Mouse (Mus musculus) lung, postnatal 0 days (tissue): ENCODE measurements at regions not wholly inside any gene's neighbourhood (a gene's known extent, or its start where the extent isn't known, plus 50 kb on each side); places are given as distances from the start of the nearest gene placed in this dataset.
A peak's percentile ranks its signal among the peaks of the same experiment; 100 is the strongest.

Experiments
- ATAC-seq: fragments of 200-750 bp; cut with Nextera tagmentation; 2 replicates; pipeline ENCODE4 v1.8.0; 2017; ENCODE audit warnings: moderate library complexity
- DNase-seq: peaks from one replicate; pipeline ENCODE4 v3.0.0-alpha.2; 2016; ENCODE audit warnings: low spot score
- H3K27ac ChIP-seq: fragments of 300-500 bp; sonication (generic); 2 replicates; pipeline ENCODE4 v1.5.1; 2014; ENCODE audit warnings: antibody characterized with exemption, mild to moderate bottlenecking, low read length, mixed read lengths
- H3K27me3 ChIP-seq: fragments of 300-500 bp; sonication (generic); replicated peaks from 2 replicates; pipeline ENCODE4 v1.6.1; 2014; ENCODE audit warnings: low read length, mixed read lengths; ENCODE audit not compliant: insufficient read depth
- H3K36me3 ChIP-seq: fragments of 300-500 bp; sonication (generic); 2 replicates; pipeline ENCODE4 v1.6.1; 2014; ENCODE audit warnings: low read length, mixed read lengths; ENCODE audit not compliant: insufficient read depth
- H3K4me1 ChIP-seq: fragments of 300-500 bp; sonication (generic); 2 replicates; pipeline ENCODE4 v1.6.1; 2014; ENCODE audit warnings: antibody characterized with exemption, low read depth, low read length, mixed read lengths; ENCODE audit not compliant: insufficient read depth
- H3K4me2 ChIP-seq: fragments of 300-500 bp; sonication (generic); replicated peaks from 2 replicates; pipeline ENCODE4 v1.6.1; 2014; ENCODE audit warnings: low read depth, mild to moderate bottlenecking, low read length, moderate library complexity, mixed read lengths
- H3K4me3 ChIP-seq: fragments of 300-500 bp; sonication (generic); 2 replicates; pipeline ENCODE4 v1.5.1; 2014; ENCODE audit warnings: low read depth, low read length
- H3K9ac ChIP-seq: fragments of 300-500 bp; sonication (generic); replicated peaks from 2 replicates; pipeline ENCODE4 v1.6.1; 2014; ENCODE audit warnings: low read depth, mild to moderate bottlenecking
- H3K9me3 ChIP-seq: fragments of 300-500 bp; sonication (generic); 2 replicates; pipeline ENCODE4 v1.6.1; 2016; ENCODE audit warnings: low read length, mixed read lengths
- CTCF ChIP-seq: IDR thresholded peaks from 2 replicates; pipeline ENCODE4 v1.5.1; 2016; ENCODE audit warnings: antibody characterized with exemption, mild to moderate bottlenecking
- EP300 ChIP-seq: IDR thresholded peaks from 2 replicates; pipeline ENCODE4 v1.6.1; 2016; ENCODE audit warnings: antibody characterized with exemption, mild to moderate bottlenecking, control low read depth
- WGBS: fragments of 180-500 bp; shearing (Covaris S2); extraction: QIAGEN DNeasy Blood & Tissue Kit; methylation state at CpG from one replicate; pipeline ENCODE4 v1.1.7; 2014; 5-methylcytosine and 5-hydroxymethylcytosine counted together

- H3K4me2 ChIP-seq = no peak overlapping the region
- TF ChIP-seq EP300 (no peak), CTCF (no peak)
- DNase-seq (no peak), ATAC-seq (no peak)
- WGBS = 83% methylated on average over 7 of the region's 7 CpGs
- no peaks in the 10 kb centered on the region for H3K9me3 ChIP-seq
- no peaks in the 10 kb centered on the region for H3K36me3 ChIP-seq
- no peak overlapping the region for H3K27ac ChIP-seq
- no peaks in the 10 kb centered on the region for H3K27me3 ChIP-seq
- no peaks in the 10 kb centered on the region for H3K4me1 ChIP-seq
- no peak overlapping the region for H3K4me3 ChIP-seq
- H3K9ac ChIP-seq = no peak overlapping the region
These were observed 1944.6 kb upstream of the Lrrc6 start for GRCm38 (mm10) chr15:68445341-68445740.

- Histone ChIP-seq H3K27me3 (no peaks in the 10 kb centered on the region), H3K4me2 (no peak overlapping the region), H3K36me3 (no peaks in the 10 kb centered on the region), H3K4me1 (no peaks in the 10 kb centered on the region), H3K4me3 (no peak overlapping the region), H3K9me3 (no peaks in the 10 kb centered on the region), H3K27ac (no peak overlapping the region), H3K9ac (no peak overlapping the region)
- no peak for TF ChIP-seq CTCF
- no peak for TF ChIP-seq EP300
- DNase-seq (no peak), ATAC-seq (no peak)
- WGBS = 60% methylated on average over 9 of the region's 9 CpGs
These were observed 1939.9 kb upstream of the Lrrc6 start for GRCm38 (mm10) chr15:68440636-68441035.

GRCm38 (mm10) chr15:68435961-68436360 lies 1935.3 kb upstream of the Lrrc6 start:
- Histone ChIP-seq H3K27ac (no peak overlapping the region), H3K4me2 (no peak overlapping the region), H3K4me3 (no peak overlapping the region), H3K9me3 (no peaks in the 10 kb centered on the region), H3K4me1 (no peaks in the 10 kb centered on the region), H3K9ac (no peak overlapping the region), H3K36me3 (no peaks in the 10 kb centered on the region), H3K27me3 (no peaks in the 10 kb centered on the region)
- DNase-seq (no peak), ATAC-seq (no peak)
- TF ChIP-seq EP300 = no peak
- no peak for TF ChIP-seq CTCF
- WGBS = 24% methylated on average over 3 of the region's 3 CpGs

GRCm38 (mm10) chr15:68431251-68431650 lies 1930.5 kb upstream of the Lrrc6 start:
- TF ChIP-seq CTCF (no peak), EP300 (no peak)
- no peak overlapping the region for H3K4me3 ChIP-seq
- H3K4me1 ChIP-seq = no peaks in the 10 kb centered on the region
- 63% methylated on average over 2 of the region's 2 CpGs for WGBS
- ATAC-seq = no peak
- no peak overlapping the region for H3K4me2 ChIP-seq
- H3K27ac ChIP-seq = no peak overlapping the region
- H3K36me3 ChIP-seq = no peaks in the 10 kb centered on the region
- no peak overlapping the region for H3K9ac ChIP-seq
- no peaks in the 10 kb centered on the region for H3K9me3 ChIP-seq
- no peak for DNase-seq
- no peaks in the 10 kb centered on the region for H3K27me3 ChIP-seq

GRCm38 (mm10) chr15:68430486-68430885 lies 1929.8 kb upstream of the Lrrc6 start:
- WGBS = 53% methylated on average over 4 of the region's 4 CpGs
- Histone ChIP-seq H3K4me1 (no peaks in the 10 kb centered on the region), H3K9me3 (no peaks in the 10 kb centered on the region), H3K27me3 (no peaks in the 10 kb centered on the region), H3K36me3 (no peaks in the 10 kb centered on the region), H3K27ac (no peak overlapping the region), H3K4me2 (no peak overlapping the region), H3K9ac (no peak overlapping the region), H3K4me3 (no peak overlapping the region)
- TF ChIP-seq EP300 (no peak), CTCF (no peak)
- DNase-seq (peak; percentile 51), ATAC-seq (no peak)

DNA sequence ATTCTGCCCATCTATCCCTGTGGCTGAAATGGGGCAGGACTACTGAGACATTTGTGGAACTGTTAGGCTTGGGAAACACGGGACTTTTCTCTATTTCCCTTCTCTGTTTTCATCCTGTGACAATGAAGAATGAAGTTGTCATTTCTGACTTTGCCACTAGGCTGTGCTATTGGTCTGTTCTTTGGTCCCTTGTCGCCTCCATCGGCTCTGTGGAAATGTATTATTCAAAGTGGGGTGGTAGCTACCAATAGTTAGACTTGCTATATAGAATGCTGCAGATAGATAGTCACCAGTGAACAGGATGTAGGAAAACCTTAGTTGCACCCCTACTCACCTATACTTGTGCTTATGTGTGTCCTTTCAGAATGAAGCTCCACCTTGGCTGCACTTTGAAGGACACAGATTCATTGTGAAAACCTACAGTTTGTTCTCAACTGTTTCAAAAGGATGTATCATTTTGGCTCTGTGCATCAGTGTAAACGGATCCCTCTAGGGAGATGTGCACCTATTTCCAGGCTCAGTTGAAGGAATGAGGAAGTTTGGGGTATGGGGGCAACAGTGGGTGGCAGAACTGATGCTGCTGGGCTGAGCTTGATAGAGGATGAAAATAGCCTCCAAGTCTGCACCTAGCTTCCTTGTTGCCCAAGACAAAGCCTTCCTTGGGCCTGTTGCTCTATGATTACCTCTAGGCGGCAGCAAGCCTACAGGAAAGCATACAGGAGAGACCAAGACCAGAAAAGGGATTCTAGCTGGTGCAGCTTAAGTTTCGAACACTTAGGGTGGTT lies 1927.9 kb upstream of the Lrrc6 start:
- no peaks in the 10 kb centered on the region for H3K27me3 ChIP-seq
- H3K9ac ChIP-seq = no peak overlapping the region
- no peak overlapping the region for H3K4me3 ChIP-seq
- H3K36me3 ChIP-seq = no peaks in the 10 kb centered on the region
- no peaks in the 10 kb centered on the region for H3K9me3 ChIP-seq
- ATAC-seq (no peak), DNase-seq (peak; percentile 61)
- no peak for TF ChIP-seq EP300
- peak; percentile 81 for TF ChIP-seq CTCF
- H3K4me1 ChIP-seq = no peaks in the 10 kb centered on the region
- H3K4me2 ChIP-seq = no peak overlapping the region
- H3K27ac ChIP-seq = no peak overlapping the region
- WGBS = 15% methylated on average over 6 of the region's 6 CpGs

DNA sequence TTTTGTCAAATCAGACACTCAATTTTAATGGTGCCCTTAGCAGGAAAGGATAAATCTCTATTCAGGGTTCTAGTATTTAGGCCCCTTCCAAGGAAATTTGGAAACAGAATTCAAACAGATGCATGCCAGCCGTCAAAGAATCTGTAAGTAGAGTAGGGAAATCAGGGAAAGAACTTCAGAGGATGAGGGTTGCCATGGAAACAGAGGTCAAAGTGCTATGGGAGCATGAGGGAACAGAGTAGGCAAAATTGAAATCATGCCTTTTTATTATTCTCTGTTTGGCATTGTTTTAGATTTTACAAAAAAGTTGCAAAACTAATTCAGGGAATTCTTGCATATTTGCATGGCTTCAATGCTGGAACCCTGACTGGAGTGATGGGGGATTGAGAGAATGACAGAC lies 1916.4 kb upstream of the Lrrc6 start:
- Histone ChIP-seq H3K4me2 (no peak overlapping the region), H3K9me3 (no peaks in the 10 kb centered on the region), H3K36me3 (no peaks in the 10 kb centered on the region), H3K4me1 (peaks cover 9% of the 10 kb centered on the region; the same call in 1 of the 2 replicates), H3K4me3 (no peak overlapping the region), H3K27ac (no peak overlapping the region), H3K27me3 (no peaks in the 10 kb centered on the region), H3K9ac (no peak overlapping the region)
- ATAC-seq (no peak), DNase-seq (no peak)
- TF ChIP-seq EP300 = no peak
- 12% methylated on average over 1 of the region's 1 CpGs for WGBS
